Mouse (Mus musculus) hindbrain, embryonic 11.5 days (tissue): ENCODE results near the gene Alg5. TPM values are rescaled to one million over a fixed set of nuclear protein-coding genes. Genes with fewer than 3 reads are reported as not detected.
"Not testable (repeated sequence)": the region's sequence is repeated elsewhere in the genome, so short reads cannot be mapped to it uniquely, and the experiment has no call there.

ENCODE experiments used
- ATAC-seq: fragments of 200-750 bp; cut with Nextera tagmentation; 2 replicates; pipeline ENCODE4 v1.8.0; 2017; ENCODE audit warnings: mild to moderate bottlenecking, moderate TSS enrichment, moderate library complexity; ENCODE audit not compliant: low FRiP score
- DNase-seq: peaks from one replicate; pipeline ENCODE4 v3.0.0-alpha.2; 2015; ENCODE audit warnings: low spot score
- H3K27ac ChIP-seq: fragments of 300-500 bp; sonication (generic); 2 replicates; pipeline ENCODE4 v1.5.1; 2014; ENCODE audit warnings: mild to moderate bottlenecking, low read depth, low read length
- H3K27me3 ChIP-seq: fragments of 300-500 bp; sonication (generic); 2 replicates; pipeline ENCODE4 v1.6.1; 2014; ENCODE audit warnings: mild to moderate bottlenecking, low read length, moderate library complexity, mixed read lengths; ENCODE audit not compliant: control insufficient read depth, insufficient read depth
- H3K36me3 ChIP-seq: fragments of 300-500 bp; sonication (generic); 2 replicates; pipeline ENCODE4 v1.6.1; 2014; ENCODE audit warnings: mild to moderate bottlenecking, low read length, moderate library complexity, mixed read lengths; ENCODE audit not compliant: control insufficient read depth, insufficient read depth
- H3K4me1 ChIP-seq: fragments of 300-500 bp; sonication (generic); replicated peaks from 2 replicates; pipeline ENCODE4 v1.6.1; 2014; ENCODE audit warnings: low read length, mixed read lengths; ENCODE audit not compliant: control insufficient read depth, insufficient read depth
- H3K4me2 ChIP-seq: fragments of 300-500 bp; sonication (generic); replicated peaks from 2 replicates; pipeline ENCODE4 v1.6.1; 2014; ENCODE audit warnings: mild to moderate bottlenecking, low read depth, low read length
- H3K4me3 ChIP-seq: fragments of 300-500 bp; sonication (generic); 2 replicates; pipeline ENCODE4 v1.5.1; 2014; ENCODE audit warnings: low read depth, low read length
- H3K9ac ChIP-seq: fragments of 300-500 bp; sonication (generic); 2 replicates; pipeline ENCODE4 v1.6.1; 2014; ENCODE audit warnings: low read depth, low read length
- H3K9me3 ChIP-seq: fragments of 300-500 bp; sonication (generic); 2 replicates; pipeline ENCODE4 v1.6.1; 2016; ENCODE audit warnings: low read length; ENCODE audit not compliant: control insufficient read depth
- WGBS: fragments of 180-500 bp; shearing (Covaris S2); extraction: QIAGEN DNeasy Blood & Tissue Kit; methylation state at CpG from one replicate; pipeline ENCODE4 v1.1.7; 2014; 5-methylcytosine and 5-hydroxymethylcytosine counted together
- polyA plus RNA-seq: library from polyadenylated mRNA; unstranded; fragments of >200 nt; fragmentation: Nextera tagmentation; extraction: Ambion mirVana; gene quantifications from 2 replicates; pipeline ENCODE4 v1.2.1, GENCODE M21; 2014

The Alg5 gene
- polyA plus RNA-seq, 1 experiment from 2014 or later, result 48.5 TPM

DNA sequence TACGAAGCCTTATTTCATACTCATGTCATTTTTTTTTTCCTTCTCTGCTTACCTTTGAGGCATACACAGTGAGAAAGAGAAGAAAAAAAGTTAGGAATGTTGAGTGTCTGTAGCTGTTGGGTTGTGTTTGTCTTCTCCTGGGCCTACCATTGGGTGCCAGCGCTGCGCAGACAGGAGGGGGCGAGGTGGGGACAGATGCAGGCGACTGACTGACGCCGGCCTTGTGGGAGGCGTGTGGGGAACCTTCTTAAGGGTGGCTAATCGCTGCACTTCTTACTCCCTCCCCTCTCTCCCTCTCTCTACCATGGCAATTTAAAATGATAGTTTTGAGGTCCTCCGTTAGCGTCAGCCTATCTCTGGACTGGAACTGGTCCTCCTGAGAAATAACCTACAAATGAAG lies 20.7 kb downstream of the Alg5 start:
- H3K9ac ChIP-seq, result peak overlapping the region; percentile 62
- H3K27me3 ChIP-seq, result peaks cover 7% of the 10 kb centered on the region; the same call in 1 of the 2 replicates
- WGBS, result under 1% methylated on average over 11 of the region's 11 CpGs
- peak overlapping the region; percentile 57 for H3K4me3 ChIP-seq
- DNase-seq (peak; percentile 44), ATAC-seq (no peak)
- H3K4me2 ChIP-seq, result peak overlapping the region; percentile 100
- 0 out of 2 replicates have a peak, but pooled peaks cover 2% of the 10 kb centered on the region for H3K36me3 ChIP-seq
- peaks cover 3% of the 10 kb centered on the region for H3K4me1 ChIP-seq
- no peak overlapping the region for H3K27ac ChIP-seq
- no peaks in the 10 kb centered on the region for H3K9me3 ChIP-seq

DNA sequence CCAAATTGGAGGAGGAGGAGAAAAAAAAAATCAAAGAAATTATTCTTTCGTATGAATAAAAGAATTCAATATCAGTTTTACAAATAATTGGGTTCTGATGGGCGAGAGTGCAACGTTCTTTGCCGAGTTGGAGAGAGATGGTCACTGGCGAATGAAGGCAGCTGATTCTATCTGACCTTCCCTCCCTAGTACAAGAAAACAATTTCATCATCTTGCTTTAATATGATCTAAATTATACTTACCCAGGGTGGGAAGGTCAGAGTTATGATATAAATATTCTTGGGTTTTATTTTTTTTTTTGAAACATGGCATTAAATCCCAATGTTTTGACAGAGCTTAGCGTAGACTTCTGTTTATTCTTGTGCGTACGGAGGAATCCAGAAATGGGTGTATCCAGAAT lies 22.1 kb downstream of the Alg5 start:
- Histone ChIP-seq H3K4me1 (peaks cover 3% of the 10 kb centered on the region), H3K4me2 (no peak overlapping the region), H3K27ac (no peak overlapping the region), H3K27me3 (peaks cover 7% of the 10 kb centered on the region; the same call in 1 of the 2 replicates), H3K9ac (no peak overlapping the region), H3K36me3 (no peaks in the 10 kb centered on the region), H3K9me3 (no peaks in the 10 kb centered on the region), H3K4me3 (no peak overlapping the region)
- 85% methylated on average over 8 of the region's 8 CpGs for WGBS
- ATAC-seq (no peak), DNase-seq (no peak)

DNA sequence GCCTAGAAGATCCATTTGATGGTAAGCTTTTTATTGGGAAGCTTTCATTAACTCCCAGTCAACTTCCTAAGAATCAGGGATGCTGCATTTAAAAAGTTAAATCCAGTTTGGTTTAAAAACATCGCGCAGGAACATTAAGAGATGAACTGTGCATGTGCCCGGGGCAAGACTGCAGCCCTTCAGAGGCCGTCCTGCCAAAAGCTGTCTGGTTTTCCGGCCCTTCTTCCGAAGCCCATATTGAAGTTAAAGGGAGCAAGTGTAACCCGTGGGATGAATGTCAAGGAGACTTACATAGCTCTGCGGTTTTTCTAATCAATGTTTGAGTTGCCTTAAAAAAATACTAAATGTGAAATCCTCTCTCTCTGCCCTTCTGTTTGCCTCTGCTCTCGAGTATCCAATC lies 23.9 kb downstream of the Alg5 start:
- ATAC-seq, result no peak
- DNase-seq, result no peak
- H3K9ac ChIP-seq, result no peak overlapping the region
- peaks cover 7% of the 10 kb centered on the region; the same call in 1 of the 2 replicates for H3K27me3 ChIP-seq
- H3K4me2 ChIP-seq, result no peak overlapping the region
- H3K4me1 ChIP-seq, result peaks cover 3% of the 10 kb centered on the region
- H3K9me3 ChIP-seq, result no peaks in the 10 kb centered on the region
- WGBS, result 78% methylated on average over 9 of the region's 9 CpGs
- H3K4me3 ChIP-seq, result no peak overlapping the region
- H3K36me3 ChIP-seq, result no peaks in the 10 kb centered on the region
- no peak overlapping the region for H3K27ac ChIP-seq

DNA sequence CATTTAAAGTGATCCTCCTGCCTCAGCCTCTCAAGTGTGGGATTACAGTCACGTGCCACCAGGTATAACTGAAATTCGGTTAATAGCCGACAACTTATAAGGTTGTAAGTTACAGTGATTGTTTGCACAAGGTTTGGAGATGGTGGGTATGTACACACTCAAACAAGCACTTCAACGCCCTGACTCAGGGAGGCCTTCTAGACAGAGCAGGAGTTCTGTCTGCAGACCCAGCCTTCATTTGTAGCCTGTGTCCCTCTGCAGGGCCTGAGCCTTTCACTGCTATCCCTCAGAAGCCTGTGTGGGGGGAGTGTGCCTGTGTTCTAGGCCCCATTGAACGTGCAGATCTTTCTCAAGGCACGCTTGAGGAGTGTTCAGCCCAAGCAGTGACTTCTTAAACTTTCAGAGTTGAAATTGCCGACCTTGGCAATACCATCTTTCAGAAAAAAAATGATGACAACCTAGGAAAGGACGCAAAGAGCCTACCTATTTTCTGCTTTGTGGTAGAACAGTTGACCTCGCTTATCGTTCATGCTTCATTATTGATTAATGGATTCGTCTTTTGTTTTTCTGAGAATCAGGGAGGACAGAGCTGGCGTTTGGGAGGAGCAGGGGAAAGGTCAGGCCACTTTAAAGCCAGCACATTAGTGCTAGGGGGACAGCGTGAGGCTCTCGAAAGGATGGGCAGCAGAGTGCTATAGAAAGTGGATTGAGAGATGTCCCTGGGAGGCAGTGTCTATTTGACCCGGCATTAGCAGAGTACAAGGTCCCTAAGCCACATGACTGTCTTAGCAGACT lies 25.2 kb downstream of the Alg5 start:
- DNase-seq, result no peak
- WGBS, result 45% methylated on average over 15 of the region's 15 CpGs
- ATAC-seq, result no peak

DNA sequence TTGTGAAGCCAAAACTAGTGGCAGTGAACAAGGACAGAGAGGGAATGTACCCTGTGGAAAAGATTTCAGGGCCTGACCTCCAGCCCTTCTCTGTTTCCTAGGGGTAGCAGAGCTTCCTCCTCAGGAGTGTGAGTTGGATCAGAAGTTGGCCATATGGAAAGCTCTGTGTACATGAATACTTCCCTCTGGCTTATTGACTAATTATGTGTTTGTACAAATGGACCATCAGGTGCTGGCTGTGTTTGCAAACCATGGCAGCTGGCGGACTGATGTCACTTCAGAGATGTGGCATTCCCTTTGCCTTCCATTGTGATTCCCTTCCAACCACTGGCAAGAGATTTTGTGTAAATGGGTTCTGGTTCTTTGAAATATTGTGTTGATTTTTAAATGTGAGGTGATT lies 25.9 kb downstream of the Alg5 start:
- Histone ChIP-seq H3K36me3 (no peaks in the 10 kb centered on the region), H3K9me3 (no peaks in the 10 kb centered on the region), H3K9ac (no peak overlapping the region), H3K4me1 (no peaks in the 10 kb centered on the region; the same call in 1 of the 2 replicates), H3K27ac (no peak overlapping the region), H3K27me3 (no peaks in the 10 kb centered on the region), H3K4me3 (no peak overlapping the region), H3K4me2 (no peak overlapping the region)
- 89% methylated on average over 1 of the region's 1 CpGs for WGBS
- DNase-seq (no peak), ATAC-seq (no peak)

More for the DNA sequence above, 25.2 kb downstream of the Alg5 start:
- H3K4me1 ChIP-seq, result no peaks in the 10 kb centered on the region; the same call in 1 of the 2 replicates
- H3K27me3 ChIP-seq, result no peaks in the 10 kb centered on the region; the same call in 1 of the 2 replicates
- H3K4me2 ChIP-seq, result no peak overlapping the region
- no peak overlapping the region for H3K9ac ChIP-seq
- no peak overlapping the region for H3K4me3 ChIP-seq
- H3K9me3 ChIP-seq, result no peaks in the 10 kb centered on the region
- H3K36me3 ChIP-seq, result no peaks in the 10 kb centered on the region
- H3K27ac ChIP-seq, result no peak overlapping the region

DNA sequence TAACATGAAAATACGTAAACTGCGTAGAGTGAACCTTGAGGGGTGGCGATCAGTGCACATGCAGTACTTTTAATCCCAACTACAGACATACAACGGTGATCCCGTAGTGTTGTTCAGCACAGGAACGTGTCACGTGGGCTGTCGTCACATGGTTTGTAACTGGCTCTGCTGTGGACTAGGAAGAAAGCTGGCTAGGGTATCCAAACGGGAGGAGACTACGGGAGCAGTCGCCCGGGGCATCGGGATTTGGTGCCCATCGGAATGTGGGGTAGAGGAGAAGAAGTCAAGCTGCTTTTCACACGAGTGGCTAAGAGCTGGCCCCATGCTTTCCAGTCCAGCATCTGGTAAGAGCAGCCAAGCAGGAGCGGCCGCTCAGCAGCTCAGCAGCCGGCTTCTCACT lies 29.1 kb downstream of the Alg5 start:
- Histone ChIP-seq H3K9ac (no peak overlapping the region), H3K36me3 (no peaks in the 10 kb centered on the region), H3K4me3 (no peak overlapping the region), H3K27ac (no peak overlapping the region), H3K4me1 (no peaks in the 10 kb centered on the region), H3K27me3 (no peaks in the 10 kb centered on the region), H3K9me3 (no peaks in the 10 kb centered on the region), H3K4me2 (no peak overlapping the region)
- ATAC-seq (no peak), DNase-seq (peak; percentile 32)
- 65% methylated on average over 18 of the region's 18 CpGs for WGBS

DNA sequence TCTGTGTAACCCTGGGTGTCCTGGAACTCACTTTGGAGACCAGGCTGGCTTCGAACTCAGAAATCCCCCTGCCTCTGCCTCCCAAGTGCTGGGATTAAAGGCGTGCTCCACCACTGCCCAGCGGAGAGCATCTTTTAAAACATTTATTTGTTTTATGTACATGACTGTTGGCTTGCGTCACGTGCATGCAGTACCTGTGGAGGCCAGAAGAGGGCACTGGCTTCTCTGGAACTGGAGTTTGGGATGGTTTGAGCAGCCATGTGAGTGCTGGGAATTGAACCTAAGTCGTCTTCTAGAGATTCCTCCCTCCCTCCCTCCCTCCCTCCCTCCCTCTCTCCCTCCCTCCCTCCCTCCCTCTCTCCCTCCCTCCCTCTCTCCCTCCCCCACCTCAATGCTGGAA lies 30.2 kb downstream of the Alg5 start:
- H3K4me2 ChIP-seq, H3K27me3 ChIP-seq, H3K4me1 ChIP-seq, H3K27ac ChIP-seq, H3K9ac ChIP-seq, H3K36me3 ChIP-seq, H3K9me3 ChIP-seq, H3K4me3 ChIP-seq, ATAC-seq: not testable (repeated sequence)
- 86% methylated on average over 6 of the region's 6 CpGs for WGBS
- peak; percentile 27 for DNase-seq

DNA sequence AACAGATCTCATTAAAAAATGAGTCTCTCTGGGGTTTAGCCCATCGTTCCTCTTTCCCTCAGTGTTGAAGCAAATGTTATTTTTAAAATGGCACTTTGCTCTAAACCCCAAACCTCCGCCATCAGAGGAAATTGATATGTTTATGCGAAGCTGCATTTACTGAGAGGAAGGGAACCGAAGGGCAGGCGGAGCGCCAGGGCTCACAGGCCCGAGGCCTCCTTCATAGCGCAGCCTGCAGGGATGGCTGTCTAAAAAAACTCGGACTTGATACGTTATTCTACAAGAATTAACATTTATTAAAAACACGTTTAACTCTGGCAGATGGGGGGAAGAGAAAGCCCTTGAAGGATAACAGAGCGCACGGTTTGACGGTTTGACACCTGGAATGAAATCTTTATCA lies 30.7 kb downstream of the Alg5 start:
- no peak overlapping the region for H3K9ac ChIP-seq
- no peak overlapping the region for H3K27ac ChIP-seq
- no peaks in the 10 kb centered on the region for H3K4me1 ChIP-seq
- 80% methylated on average over 14 of the region's 14 CpGs for WGBS
- DNase-seq, result no peak
- ATAC-seq, result no peak
- H3K4me3 ChIP-seq, result no peak overlapping the region
- no peaks in the 10 kb centered on the region for H3K36me3 ChIP-seq
- no peaks in the 10 kb centered on the region for H3K27me3 ChIP-seq
- H3K4me2 ChIP-seq, result no peak overlapping the region
- no peaks in the 10 kb centered on the region for H3K9me3 ChIP-seq

DNA sequence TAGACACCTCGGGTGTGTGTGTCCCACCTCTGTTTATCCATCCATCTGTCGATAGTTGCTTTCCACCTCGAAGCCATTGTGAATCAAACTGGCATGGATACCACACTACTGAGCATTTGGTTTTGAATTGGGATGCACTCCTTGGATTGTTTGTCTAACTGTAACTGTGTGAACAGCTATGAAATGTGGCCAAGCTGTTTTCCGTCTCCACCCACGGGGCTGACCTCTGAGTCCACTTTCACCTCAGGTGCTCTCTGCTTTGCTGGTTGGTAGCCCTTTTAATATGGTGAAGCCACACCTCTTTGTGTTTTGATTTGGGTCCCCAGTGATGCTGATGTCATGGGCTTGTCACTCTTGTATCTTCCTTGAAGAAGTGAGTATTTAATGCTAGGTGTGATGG lies 31.5 kb downstream of the Alg5 start:
- Histone ChIP-seq H3K27ac (no peak overlapping the region), H3K9me3 (no peaks in the 10 kb centered on the region), H3K4me3 (no peak overlapping the region), H3K27me3 (no peaks in the 10 kb centered on the region), H3K36me3 (no peaks in the 10 kb centered on the region), H3K4me2 (no peak overlapping the region), H3K4me1 (no peaks in the 10 kb centered on the region), H3K9ac (no peak overlapping the region)
- WGBS, result 84% methylated on average over 5 of the region's 5 CpGs
- no peak for DNase-seq
- no peak for ATAC-seq
